ENCODE assay signal across 8 mouse cellular contexts in genomic region chr4:118409142-118409900, GRCm38 (mm10). TPM values are rescaled to one million over a fixed set of nuclear protein-coding genes. Genes with fewer than 3 reads are reported as not detected.
DNase-seq lines count a peak whose midpoint lies in the region; ATAC-seq lines count a peak whose summit lies in the region.

Gene Szt2 (minus strand): TSS chr4:118409273.
Gene Med8 (plus strand): TSS chr4:118409337.

- WGBS in forebrain, embryonic 11.5 days = under 1% methylated on average over 53 of the region's 53 CpGs
- WGBS in heart, embryonic 16.5 days = under 1% methylated on average over 53 of the region's 53 CpGs
- under 1% methylated on average over 53 of the region's 53 CpGs for WGBS in liver, embryonic 15.5 days (ENCODE audit: insufficient replicate concordance)
- under 1% methylated on average over 53 of the region's 53 CpGs for WGBS in neural tube, embryonic 12.5 days

- no peaks in the 10 kb centered on the region for H3K9me3 ChIP-seq in forebrain, embryonic 11.5 days (ENCODE audit: control insufficient read depth, low read length)
- H3K9me3 ChIP-seq in heart, embryonic 16.5 days (replicated peaks; ENCODE audit: control insufficient read depth, low read length) = no peaks in the 10 kb centered on the region
- H3K9me3 ChIP-seq in liver, embryonic 15.5 days (replicated peaks) = no peaks in the 10 kb centered on the region
- H3K9me3 ChIP-seq in neural tube, embryonic 12.5 days = no peaks in the 10 kb centered on the region

- peaks cover 9% of the 10 kb centered on the region; the same call in 1 of the 2 replicates for H3K4me1 ChIP-seq in forebrain, embryonic 11.5 days (replicated peaks; ENCODE audit: control insufficient read depth, insufficient read depth, low read length)
- peaks cover 14% of the 10 kb centered on the region for H3K4me1 ChIP-seq in heart, embryonic 16.5 days (ENCODE audit: control insufficient read depth, insufficient read depth, low read length)
- peaks cover 34% of the 10 kb centered on the region for H3K4me1 ChIP-seq in liver, embryonic 15.5 days (replicated peaks)
- H3K4me1 ChIP-seq in neural tube, embryonic 12.5 days = peaks cover 19% of the 10 kb centered on the region

- ATAC-seq in forebrain, embryonic 11.5 days (replicated peaks; ENCODE audit: low FRiP score) = peak; percentile 96
- ATAC-seq in heart, embryonic 16.5 days (replicated peaks; ENCODE audit: extremely low read depth, insufficient read depth, low FRiP score) = peak; percentile 95
- peak; percentile 98 for ATAC-seq in liver, embryonic 15.5 days (ENCODE audit: insufficient read depth)
- peak; percentile 96 for ATAC-seq in neural tube, embryonic 12.5 days (ENCODE audit: low FRiP score, low read depth)

- H3K4me2 ChIP-seq in forebrain, embryonic 11.5 days (ENCODE audit: low read depth, low read length, severe bottlenecking) = peak within 1 kb of the TSS; percentile 88
- H3K4me2 ChIP-seq in heart, embryonic 16.5 days (ENCODE audit: low read depth, low read length) = peak within 1 kb of the TSS; percentile 72
- H3K4me2 ChIP-seq in liver, embryonic 15.5 days = peak within 1 kb of the TSS; percentile 82
- peak within 1 kb of the TSS; percentile 93 for H3K4me2 ChIP-seq in neural tube, embryonic 12.5 days (replicated peaks)

- DNase-seq in CD8-positive naive resting alpha-beta T cell, adult 2 months (ENCODE audit: low read depth in 2 of 2, low spot score in 2 of 2) = peak; percentile 85 to 89
- peak; percentile 93 for DNase-seq in c-Kit-positive CD71-negative TER-119-negative erythroid progenitor cells, embryonic 14.5 days (ENCODE audit: low read depth)
- peak; percentile 89 for DNase-seq in forebrain, embryonic 11.5 days (ENCODE audit: low spot score)
- peak; percentile 95 to 97 for DNase-seq in kidney, postnatal 36 days
- DNase-seq in telencephalon, adult 2 months (ENCODE audit: low read depth, low spot score) = peak; percentile 95

- H3K4me3 ChIP-seq in forebrain, embryonic 11.5 days (ENCODE audit: low read depth, low read length) = peak within 1 kb of the TSS; percentile 88
- H3K4me3 ChIP-seq in heart, embryonic 16.5 days (ENCODE audit: low read length) = peak within 1 kb of the TSS; percentile 85
- peak within 1 kb of the TSS; percentile 89 for H3K4me3 ChIP-seq in liver, embryonic 15.5 days (replicated peaks)
- H3K4me3 ChIP-seq in neural tube, embryonic 12.5 days = peak within 1 kb of the TSS; percentile 93

- no peak within 1 kb of the TSS; the same call in 1 of the 2 replicates for H3K27ac ChIP-seq in forebrain, embryonic 11.5 days (ENCODE audit: low read depth, low read length)
- peak within 1 kb of the TSS; percentile 74 for H3K27ac ChIP-seq in heart, embryonic 16.5 days (ENCODE audit: low read length)
- peak within 1 kb of the TSS; percentile 83 for H3K27ac ChIP-seq in liver, embryonic 15.5 days (replicated peaks)
- H3K27ac ChIP-seq in neural tube, embryonic 12.5 days = no peak within 1 kb of the TSS; the same call in 1 of the 2 replicates

- peaks cover 10% of the 10 kb centered on the region; the same call in 1 of the 2 replicates for H3K36me3 ChIP-seq in forebrain, embryonic 11.5 days (ENCODE audit: control insufficient read depth, insufficient read depth, low read length)
- H3K36me3 ChIP-seq in heart, embryonic 16.5 days (ENCODE audit: control insufficient read depth, insufficient read depth) = peaks cover 29% of the 10 kb centered on the region
- H3K36me3 ChIP-seq in liver, embryonic 15.5 days (replicated peaks) = peaks cover 52% of the 10 kb centered on the region
- H3K36me3 ChIP-seq in neural tube, embryonic 12.5 days = peaks cover 41% of the 10 kb centered on the region

- peak within 1 kb of the TSS; percentile 88 for H3K9ac ChIP-seq in forebrain, embryonic 11.5 days (ENCODE audit: low read length)
- peak within 1 kb of the TSS; percentile 95 for H3K9ac ChIP-seq in heart, embryonic 16.5 days (ENCODE audit: low read length)
- H3K9ac ChIP-seq in liver, embryonic 15.5 days = peak within 1 kb of the TSS; percentile 86
- peak within 1 kb of the TSS; percentile 95 for H3K9ac ChIP-seq in neural tube, embryonic 12.5 days

- H3K27me3 ChIP-seq in forebrain, embryonic 11.5 days (ENCODE audit: control insufficient read depth, insufficient read depth, low read length) = no peaks in the 10 kb centered on the region
- no peaks in the 10 kb centered on the region for H3K27me3 ChIP-seq in heart, embryonic 16.5 days (ENCODE audit: control insufficient read depth, insufficient read depth, low read length)
- no peaks in the 10 kb centered on the region for H3K27me3 ChIP-seq in liver, embryonic 15.5 days
- H3K27me3 ChIP-seq in neural tube, embryonic 12.5 days (replicated peaks) = no peaks in the 10 kb centered on the region

RNA-seq across cellular contexts. Expression of gene Szt2, which starts in this region (rescaled TPM):
- 14.1 and 18.3 TPM in 2 replicates for polyA plus RNA-seq in forebrain, embryonic 11.5 days (2014; fragmentation: Nextera tagmentation; extraction: Ambion mirVana)
- polyA plus RNA-seq in heart, embryonic 16.5 days (2015; fragmentation: Nextera tagmentation; extraction: Ambion mirVana) = 5.3 and 5.5 TPM in 2 replicates
- 2.4 and 2.5 TPM in 2 replicates for polyA plus RNA-seq in liver, embryonic 15.5 days (2015; fragmentation: Nextera tagmentation; extraction: Ambion mirVana)
- 10.8 and 11.8 TPM in 2 replicates for polyA plus RNA-seq in neural tube, embryonic 12.5 days (2016; fragmentation: Nextera tagmentation; extraction: Ambion mirVana)

RNA-seq across cellular contexts. Expression of gene Med8, which starts in this region (rescaled TPM):
- 152 and 155 TPM in 2 replicates for polyA plus RNA-seq in forebrain, embryonic 11.5 days (2014; fragmentation: Nextera tagmentation; extraction: Ambion mirVana)
- polyA plus RNA-seq in heart, embryonic 16.5 days (2015; fragmentation: Nextera tagmentation; extraction: Ambion mirVana) = 67.8 and 70.6 TPM in 2 replicates
- 65.5 and 73.5 TPM in 2 replicates for polyA plus RNA-seq in liver, embryonic 15.5 days (2015; fragmentation: Nextera tagmentation; extraction: Ambion mirVana)
- 127 and 137 TPM in 2 replicates for polyA plus RNA-seq in neural tube, embryonic 12.5 days (2016; fragmentation: Nextera tagmentation; extraction: Ambion mirVana)

Comparison
In these comparisons a context has a peak if more than half of its experiments do, and no peak if none do; other contexts are left out.
1. H3K27ac ChIP-seq: peak in heart, embryonic 16.5 days (single experiment) and liver, embryonic 15.5 days (single experiment); none in forebrain, embryonic 11.5 days (single experiment) and neural tube, embryonic 12.5 days (single experiment).
2. Peak in every context shown above with its lines, with median percentiles within 50 percentile points of each other: DNase-seq, ATAC-seq, H3K4me2 ChIP-seq, H3K4me3 ChIP-seq and H3K9ac ChIP-seq.